Comparison of ENCODE assay signal across 10 mouse cellular contexts in the genomic region with DNA sequence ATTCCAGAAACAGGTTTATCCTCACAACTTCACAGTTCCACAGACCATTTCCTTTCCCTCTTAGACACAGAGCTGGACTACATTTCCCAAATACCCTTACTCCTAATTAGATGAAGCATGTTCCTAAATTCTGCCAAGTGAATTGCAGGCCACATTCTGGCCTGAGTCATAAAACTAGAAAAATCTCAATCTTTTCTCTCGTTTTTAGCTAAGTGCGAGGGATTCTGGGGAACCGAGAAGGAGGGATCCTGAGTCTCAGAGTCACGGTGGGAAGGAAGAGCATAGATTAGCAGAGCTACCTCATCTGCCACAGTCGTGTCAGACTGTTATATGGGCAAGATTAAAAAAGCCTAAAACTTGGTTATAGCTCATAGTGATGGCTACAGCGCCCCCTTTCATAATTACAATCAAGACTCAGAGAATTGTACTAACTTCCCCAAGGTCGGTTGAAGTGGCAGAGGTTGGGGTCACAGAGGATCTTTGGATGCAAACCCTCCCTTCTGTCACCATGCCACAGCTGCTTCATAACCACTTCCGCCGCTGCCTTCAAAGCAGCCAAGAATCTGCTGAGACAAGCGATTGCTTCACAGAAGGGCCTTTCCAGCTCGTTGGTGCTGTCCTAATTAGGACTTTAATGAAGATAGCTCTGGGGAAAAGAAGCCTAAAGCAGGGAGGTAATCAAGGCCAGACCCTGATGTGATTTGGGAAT. TPM values are rescaled to one million over a fixed set of nuclear protein-coding genes. Genes with fewer than 3 reads are reported as not detected.
DNase-seq lines count a peak whose midpoint lies in the region; ATAC-seq and TF ChIP-seq lines count a peak whose summit lies in the region.
"Had no signal": no experiment of that assay in that cellular context is flagged by ENCODE, and none has a peak within 500 bp of the region (broad histone marks: within the 10 kb centered on the region; RNA-seq: fewer than 3 reads in every experiment).

No protein-coding gene starts in this region.

- H3K27me3 ChIP-seq in lung, postnatal 0 days (replicated peaks; ENCODE audit: insufficient read depth, low read length) = no peaks in the 10 kb centered on the region
- H3K27me3 ChIP-seq in forebrain, postnatal 0 days (ENCODE audit: insufficient read depth, low read length) = no peaks in the 10 kb centered on the region
- no peaks in the 10 kb centered on the region for H3K27me3 ChIP-seq in midbrain, embryonic 10.5 days (ENCODE audit: low read depth, poor library complexity, severe bottlenecking)
- no peaks in the 10 kb centered on the region for H3K27me3 ChIP-seq in intestine, embryonic 16.5 days (replicated peaks; ENCODE audit: control insufficient read depth, insufficient read depth, low read length)

- no peak overlapping the region for H3K27ac ChIP-seq in lung, postnatal 0 days (ENCODE audit: low read length)
- peak overlapping the region; percentile 51; the same call in 1 of the 2 replicates for H3K27ac ChIP-seq in forebrain, postnatal 0 days (ENCODE audit: low read depth, low read length)
- H3K27ac ChIP-seq in midbrain, embryonic 10.5 days (replicated peaks) = peak overlapping the region; percentile 76
- H3K27ac ChIP-seq in intestine, embryonic 16.5 days (ENCODE audit: low read length) = no peak overlapping the region

- H3K9ac ChIP-seq in lung, postnatal 0 days (replicated peaks; ENCODE audit: low read depth) = no peak overlapping the region
- H3K9ac ChIP-seq in forebrain, postnatal 0 days = no peak overlapping the region
- no peak overlapping the region for H3K9ac ChIP-seq in intestine, embryonic 16.5 days (ENCODE audit: low read depth, low read length)
- H3K9ac ChIP-seq: heart, embryonic 12.5 days had no signal

- WGBS in lung, postnatal 0 days = 69% methylated on average over 11 of the region's 11 CpGs
- WGBS in forebrain, postnatal 0 days = 48% methylated on average over 11 of the region's 11 CpGs
- 75% methylated on average over 11 of the region's 11 CpGs for WGBS in midbrain, embryonic 10.5 days
- 76% methylated on average over 11 of the region's 11 CpGs for WGBS in intestine, embryonic 16.5 days

- no peaks in the 10 kb centered on the region for H3K9me3 ChIP-seq in lung, postnatal 0 days (ENCODE audit: low read length)
- H3K9me3 ChIP-seq in forebrain, postnatal 0 days (ENCODE audit: low read length) = no peaks in the 10 kb centered on the region
- no peaks in the 10 kb centered on the region for H3K9me3 ChIP-seq in midbrain, embryonic 10.5 days (replicated peaks)
- no peaks in the 10 kb centered on the region for H3K9me3 ChIP-seq in intestine, embryonic 16.5 days (ENCODE audit: control insufficient read depth, low read length)
- H3K9me3 ChIP-seq: heart, embryonic 12.5 days had no signal

- H3K4me3 ChIP-seq in lung, postnatal 0 days (ENCODE audit: low read depth, low read length) = no peak overlapping the region
- no peak overlapping the region for H3K4me3 ChIP-seq in forebrain, postnatal 0 days (ENCODE audit: low read depth, low read length)
- no peak overlapping the region for H3K4me3 ChIP-seq in midbrain, embryonic 10.5 days
- no peak overlapping the region for H3K4me3 ChIP-seq in intestine, embryonic 16.5 days (ENCODE audit: low read length)
- H3K4me3 ChIP-seq: heart, embryonic 12.5 days had no signal

- no peak; the same call in 1 of the 2 replicates for ATAC-seq in lung, postnatal 0 days
- no peak for ATAC-seq in forebrain, postnatal 0 days
- ATAC-seq in intestine, embryonic 16.5 days = no peak

- H3K4me2 ChIP-seq in lung, postnatal 0 days (replicated peaks; ENCODE audit: low read depth, low read length) = no peak overlapping the region
- H3K4me2 ChIP-seq in forebrain, postnatal 0 days (ENCODE audit: low read depth) = no peak overlapping the region
- H3K4me2 ChIP-seq in intestine, embryonic 16.5 days (ENCODE audit: low read depth, low read length) = no peak overlapping the region
- H3K4me2 ChIP-seq: heart, embryonic 12.5 days had no signal

- no peaks in the 10 kb centered on the region for H3K4me1 ChIP-seq in lung, postnatal 0 days (ENCODE audit: insufficient read depth, low read depth, low read length)
- H3K4me1 ChIP-seq in forebrain, postnatal 0 days (ENCODE audit: insufficient read depth) = peaks cover 19% of the 10 kb centered on the region
- peaks cover 51% of the 10 kb centered on the region for H3K4me1 ChIP-seq in midbrain, embryonic 10.5 days
- H3K4me1 ChIP-seq in intestine, embryonic 16.5 days (ENCODE audit: control insufficient read depth, insufficient read depth, low read length) = no peaks in the 10 kb centered on the region

- peak; percentile 13 to 15 for DNase-seq in lung, adult 18-20 months
- DNase-seq in lung, postnatal 0 days (ENCODE audit: low spot score) = no peak
- peak; percentile 38 for DNase-seq in forebrain, postnatal 0 days
- DNase-seq in midbrain, embryonic 10.5 days (ENCODE audit: low spot score) = no peak
- DNase-seq in thymus, postnatal 25 days = peak; percentile 56
- DNase-seq in adrenal gland, postnatal 36 days = no peak
- no peak for DNase-seq in heart, adult 9 months (ENCODE audit: low spot score in 2 of 2)

- H3K36me3 ChIP-seq in lung, postnatal 0 days (ENCODE audit: insufficient read depth, low read length) = no peaks in the 10 kb centered on the region
- H3K36me3 ChIP-seq in forebrain, postnatal 0 days (ENCODE audit: insufficient read depth) = no peaks in the 10 kb centered on the region
- no peaks in the 10 kb centered on the region for H3K36me3 ChIP-seq in midbrain, embryonic 10.5 days
- no peaks in the 10 kb centered on the region for H3K36me3 ChIP-seq in intestine, embryonic 16.5 days (ENCODE audit: control insufficient read depth, insufficient read depth, low read length)
- H3K36me3 ChIP-seq: heart, embryonic 12.5 days had no signal

- TF ChIP-seq EP300 in lung, postnatal 0 days (IDR thresholded peaks at IDR 0.05) = no peak

- no peak for TF ChIP-seq CTCF in lung, postnatal 0 days (IDR thresholded peaks at IDR 0.05)
- 0 out of 2 replicates have a peak, but pooled peaks have one; percentile 12 for TF ChIP-seq CTCF in forebrain, postnatal 0 days (IDR thresholded peaks at IDR 0.05; ENCODE audit: low read depth)

RNA-seq across cellular contexts. Expression of gene Kcna6, which starts 28.6 kb away (rescaled TPM):
- polyA plus RNA-seq in lung, postnatal 0 days (2015; fragmentation: Nextera tagmentation; extraction: Ambion mirVana) = 0.20 and 0.21 TPM in 2 replicates
- 49.2 and 49.6 TPM in 2 replicates for total RNA-seq in forebrain, postnatal 0 days (2014; rRNA removed)
- polyA plus RNA-seq in forebrain, postnatal 0 days (2015; fragmentation: Nextera tagmentation; extraction: Ambion mirVana) = 14.4 and 19.9 TPM in 2 replicates
- polyA plus RNA-seq in midbrain, embryonic 10.5 days (2016; fragmentation: Nextera tagmentation; extraction: Ambion mirVana) = 3.4 and 4.9 TPM in 2 replicates
- 2.1 and 2.2 TPM in 2 replicates for polyA plus RNA-seq in intestine, embryonic 16.5 days (2015; fragmentation: Nextera tagmentation; extraction: Ambion mirVana)
- total RNA-seq in adrenal gland, postnatal 36 days (2021) = 1 to 10 TPM; 1.3 to 1.7 TPM
- total RNA-seq: MEL had no signal

Comparison
In these comparisons a context has a peak if more than half of its experiments do, and no peak if none do; other contexts are left out.
1. DNase-seq: peak in lung, adult 18-20 months (2 of 2), forebrain, postnatal 0 days (single experiment) and thymus, postnatal 25 days (single experiment); none in lung, postnatal 0 days (single experiment), midbrain, embryonic 10.5 days (single experiment), adrenal gland, postnatal 36 days (0 of 2) and heart, adult 9 months (0 of 2).
2. H3K27ac ChIP-seq: peak in forebrain, postnatal 0 days (single experiment) and midbrain, embryonic 10.5 days (single experiment); none in lung, postnatal 0 days (single experiment) and intestine, embryonic 16.5 days (single experiment).